Mouse (Mus musculus) limb, embryonic 14.5 days (tissue): ENCODE results near the gene Rev3l. TPM values are rescaled to one million over a fixed set of nuclear protein-coding genes. Genes with fewer than 3 reads are reported as not detected.
A peak's percentile ranks its signal among the peaks of the same experiment; 100 is the strongest.

Source experiments
- ATAC-seq: fragments of 200-750 bp; cut with Nextera tagmentation; 2 replicates; pipeline ENCODE4 v1.8.0; 2017; ENCODE audit warnings: low read depth, moderate number of reproducible peaks, moderate TSS enrichment; ENCODE audit not compliant: low FRiP score
- DNase-seq: peaks from one replicate; pipeline ENCODE4 v3.0.0-alpha.2; 2015; ENCODE audit warnings: low spot score
- H3K27ac ChIP-seq: fragments of 300-500 bp; sonication (generic); replicated peaks from 2 replicates; pipeline ENCODE4 v1.5.1; 2014; ENCODE audit warnings: low read depth, mild to moderate bottlenecking, low read length, moderate library complexity, mixed read lengths
- H3K27me3 ChIP-seq: fragments of 300-500 bp; sonication (generic); 2 replicates; pipeline ENCODE4 v1.6.1; 2014; ENCODE audit warnings: low read length, mixed read lengths; ENCODE audit not compliant: control insufficient read depth, insufficient read depth
- H3K36me3 ChIP-seq: fragments of 300-500 bp; sonication (generic); 2 replicates; pipeline ENCODE4 v1.6.1; 2014; ENCODE audit warnings: mild to moderate bottlenecking, low read length, moderate library complexity, mixed read lengths; ENCODE audit not compliant: control insufficient read depth, insufficient read depth
- H3K4me1 ChIP-seq: fragments of 300-500 bp; sonication (generic); 2 replicates; pipeline ENCODE4 v1.6.1; 2014; ENCODE audit warnings: antibody characterized with exemption, low read length, mixed read lengths; ENCODE audit not compliant: control insufficient read depth, insufficient read depth
- H3K4me2 ChIP-seq: fragments of 300-500 bp; sonication (generic); replicated peaks from 2 replicates; pipeline ENCODE4 v1.6.1; 2014; ENCODE audit warnings: low read depth, mild to moderate bottlenecking, low read length, moderate library complexity; ENCODE audit not compliant: severe bottlenecking
- H3K4me3 ChIP-seq: fragments of 300-500 bp; sonication (generic); replicated peaks from 2 replicates; pipeline ENCODE4 v1.5.1; 2014; ENCODE audit warnings: low read length
- H3K9ac ChIP-seq: fragments of 300-500 bp; sonication (generic); 2 replicates; pipeline ENCODE4 v1.6.1; 2014; ENCODE audit warnings: mild to moderate bottlenecking, low read depth, low read length, moderate library complexity; ENCODE audit not compliant: severe bottlenecking
- H3K9me3 ChIP-seq: fragments of 300-500 bp; sonication (generic); 2 replicates; pipeline ENCODE4 v1.6.1; 2016; ENCODE audit warnings: low read length; ENCODE audit not compliant: control insufficient read depth
- POLR2A ChIP-seq: fragments of 200-500 bp; IDR thresholded peaks from 2 replicates; pipeline ENCODE4 v1.8.0; 2012; ENCODE audit warnings: inconsistent platforms, mild to moderate bottlenecking, moderate library complexity, borderline replicate concordance; ENCODE audit not compliant: insufficient read depth, insufficient read length; ENCODE audit errors: extremely low read depth
- whole genome bisulfite sequencing: fragments of 180-500 bp; shearing (Covaris S2); extraction: QIAGEN DNeasy Blood & Tissue Kit; methylation state at CpG from one replicate; pipeline ENCODE4 v1.1.7; 2014; 5-methylcytosine and 5-hydroxymethylcytosine counted together
- polyA plus RNA-seq, 2 experiments: library from polyadenylated mRNA; depleted of rRNA in 1 of 2; stranded (reverse) in 1 of 2; unstranded in 1 of 2; fragments of >200 nt; fragmentation: Nextera tagmentation in 1 of 2; extraction: Ambion mirVana in 1 of 2; gene quantifications; 2 replicates each; pipeline versions ENCODE4 v1.2.1 to v1.2.3; 2012 to 2014

Gene Rev3l
- polyA plus RNA-seq (2012; rRNA removed) (65.3 and 66.3 TPM in 2 replicates), polyA plus RNA-seq (2014; fragmentation: Nextera tagmentation; extraction: Ambion mirVana) (25.8 and 29.5 TPM in 2 replicates)

GRCm38 (mm10) chr10:39731736-39732265, at the start of gene Rev3l:
Gene Rev3l, plus strand, starts transcription at chr10:39732118.
- Histone ChIP-seq H3K27me3 (no peaks in the 10 kb centered on the region), H3K4me1 (peaks cover 11% of the 10 kb centered on the region), H3K27ac (peak within 1 kb of the TSS; percentile 99), H3K36me3 (no peaks in the 10 kb centered on the region; the same call in 1 of the 2 replicates), H3K4me3 (peak within 1 kb of the TSS; percentile 95), H3K9ac (peak within 1 kb of the TSS; percentile 85), H3K9me3 (0 out of 2 replicates have a peak, but pooled peaks cover 3% of the 10 kb centered on the region), H3K4me2 (peak within 1 kb of the TSS; percentile 57)
- DNase-seq (peak; percentile 94), ATAC-seq (peak; percentile 85)
- peak; percentile 24; the same call in 1 of the 2 replicates for TF ChIP-seq POLR2A
- whole genome bisulfite sequencing: under 1% methylated on average over 32 of the region's 64 CpGs

- Histone ChIP-seq H3K4me3 (no peak overlapping the region), H3K27ac (no peak overlapping the region), H3K27me3 (no peaks in the 10 kb centered on the region), H3K4me1 (0 out of 2 replicates have a peak, but pooled peaks cover 6% of the 10 kb centered on the region), H3K9me3 (no peaks in the 10 kb centered on the region), H3K36me3 (0 out of 2 replicates have a peak, but pooled peaks cover 6% of the 10 kb centered on the region), H3K4me2 (no peak overlapping the region), H3K9ac (no peak overlapping the region)
- WGBS: 75% methylated on average over 2 of the region's 2 CpGs
- no peak for ATAC-seq
- no peak for DNase-seq
- no peak for TF ChIP-seq POLR2A
Observed at GRCm38 (mm10) chr10:39682556-39682955, 49.4 kb upstream of the Rev3l start.

DNA sequence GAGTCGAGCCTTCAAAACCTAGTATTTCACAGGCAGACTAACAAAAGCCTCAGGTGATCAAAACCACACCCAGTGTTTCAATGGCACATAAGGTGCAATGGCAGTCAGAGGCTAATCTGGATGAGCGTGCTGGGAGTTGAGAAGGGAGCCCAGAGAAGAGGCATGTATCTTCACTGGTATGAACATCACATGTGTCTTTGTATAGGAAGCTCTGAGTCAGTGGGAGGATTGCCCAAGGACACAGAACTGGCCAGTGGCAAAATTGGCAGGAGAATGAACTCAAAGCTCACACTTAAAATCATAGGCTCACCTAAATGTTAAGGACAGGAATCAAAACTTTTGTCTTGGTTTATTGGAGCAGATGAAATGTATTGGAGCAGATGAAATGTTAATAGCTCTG, 48.4 kb upstream of the Rev3l start:
- Histone ChIP-seq H3K36me3 (0 out of 2 replicates have a peak, but pooled peaks cover 6% of the 10 kb centered on the region), H3K4me3 (no peak overlapping the region), H3K27ac (no peak overlapping the region), H3K27me3 (no peaks in the 10 kb centered on the region), H3K9me3 (no peaks in the 10 kb centered on the region), H3K9ac (no peak overlapping the region), H3K4me1 (0 out of 2 replicates have a peak, but pooled peaks cover 6% of the 10 kb centered on the region), H3K4me2 (no peak overlapping the region)
- TF ChIP-seq POLR2A: no peak
- 83% methylated on average over 2 of the region's 2 CpGs for WGBS
- DNase-seq: no peak
- ATAC-seq: no peak

- TF ChIP-seq POLR2A: no peak
- Histone ChIP-seq H3K4me2 (no peak overlapping the region), H3K4me1 (peaks cover 9% of the 10 kb centered on the region; the same call in 1 of the 2 replicates), H3K27me3 (no peaks in the 10 kb centered on the region), H3K27ac (no peak overlapping the region), H3K9ac (no peak overlapping the region), H3K9me3 (no peaks in the 10 kb centered on the region), H3K4me3 (no peak overlapping the region), H3K36me3 (no peaks in the 10 kb centered on the region)
- DNase-seq (peak; percentile 45), ATAC-seq (peak; percentile 55; the same call in 1 of the 2 replicates)
- 96% methylated on average over 4 of the region's 4 CpGs for WGBS
Observed at GRCm38 (mm10) chr10:39686811-39687210, 45.1 kb upstream of the Rev3l start.

DNA sequence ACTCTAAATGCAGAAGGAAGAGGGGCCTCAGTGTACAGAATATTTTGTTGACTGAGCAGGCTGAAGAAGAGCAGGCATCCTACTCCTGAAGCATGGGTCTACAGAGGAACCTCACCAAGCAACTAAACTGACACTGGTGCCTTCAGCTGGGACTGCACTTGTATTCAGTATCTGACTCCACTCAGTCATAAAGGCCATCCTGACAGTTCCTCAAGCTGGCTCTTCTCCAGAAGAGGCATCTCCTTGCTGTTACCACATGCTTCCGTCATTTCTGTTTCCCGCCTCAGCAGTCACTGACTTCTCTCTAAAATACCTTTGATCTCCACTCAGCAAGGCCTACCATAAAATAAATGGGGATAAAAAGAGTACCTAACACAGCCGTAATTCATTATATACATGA, 44.1 kb upstream of the Rev3l start:
- WGBS: 43% methylated on average over 3 of the region's 3 CpGs
- Histone ChIP-seq H3K9ac (no peak overlapping the region), H3K4me3 (no peak overlapping the region), H3K4me1 (peaks cover 9% of the 10 kb centered on the region; the same call in 1 of the 2 replicates), H3K27me3 (no peaks in the 10 kb centered on the region), H3K4me2 (no peak overlapping the region), H3K36me3 (no peaks in the 10 kb centered on the region), H3K9me3 (no peaks in the 10 kb centered on the region), H3K27ac (no peak overlapping the region)
- TF ChIP-seq POLR2A: no peak
- no peak for DNase-seq
- ATAC-seq: no peak
